Mouse (Mus musculus) intestine, embryonic 15.5 days (tissue): Measurements from ENCODE around the gene Rcc2. TPM values are rescaled to one million over a fixed set of nuclear protein-coding genes. Genes with fewer than 3 reads are reported as not detected.
A peak's percentile ranks its signal among the peaks of the same experiment; 100 is the strongest.

Source experiments
- ATAC-seq: fragments of 200-750 bp; cut with Nextera tagmentation; 2 replicates; pipeline ENCODE4 v1.8.0; 2017; ENCODE audit warnings: moderate TSS enrichment, moderate library complexity
- H3K27ac ChIP-seq: fragments of 300-500 bp; sonication (generic); 2 replicates; pipeline ENCODE4 v1.5.1; 2015; ENCODE audit warnings: mild to moderate bottlenecking, inconsistent platforms
- H3K27me3 ChIP-seq: fragments of 300-500 bp; sonication (generic); replicated peaks from 2 replicates; pipeline ENCODE4 v1.6.1; 2015; ENCODE audit warnings: inconsistent platforms
- H3K36me3 ChIP-seq: fragments of 300-500 bp; sonication (generic); 2 replicates; pipeline ENCODE4 v1.6.1; 2015; ENCODE audit warnings: inconsistent platforms
- H3K4me1 ChIP-seq: fragments of 300-500 bp; sonication (generic); replicated peaks from 2 replicates; pipeline ENCODE4 v1.6.1; 2015; ENCODE audit warnings: inconsistent platforms
- H3K4me2 ChIP-seq: fragments of 300-500 bp; sonication (generic); replicated peaks from 2 replicates; pipeline ENCODE4 v1.6.1; 2015; ENCODE audit warnings: mild to moderate bottlenecking, inconsistent platforms
- H3K4me3 ChIP-seq: fragments of 300-500 bp; sonication (generic); replicated peaks from 2 replicates; pipeline ENCODE4 v1.5.1; 2015; ENCODE audit warnings: inconsistent platforms
- H3K9ac ChIP-seq: fragments of 300-500 bp; sonication (generic); 2 replicates; pipeline ENCODE4 v1.6.1; 2015; ENCODE audit warnings: inconsistent platforms
- H3K9me3 ChIP-seq: fragments of 300-500 bp; sonication (generic); 2 replicates; pipeline ENCODE4 v1.6.1; 2016; ENCODE audit warnings: inconsistent platforms
- WGBS: fragments of 180-500 bp; shearing (Covaris S2); methylation state at CpG from one replicate; pipeline ENCODE4 v1.1.7; 2015; 5-methylcytosine and 5-hydroxymethylcytosine counted together
- polyA plus RNA-seq: library from polyadenylated mRNA; unstranded; fragments of >200 nt; fragmentation: Nextera tagmentation; extraction: Ambion mirVana; gene quantifications from 2 replicates; pipeline ENCODE4 v1.2.1, GENCODE M21; 2015

Gene Rcc2
- polyA plus RNA-seq, 1 experiment from 2014 or later: 43.8 TPM

GRCm38 (mm10) chr4:140689873-140690655, 10.3 kb upstream of the Rcc2 start:
- Histone ChIP-seq H3K4me3 (no peak overlapping the region), H3K27me3 (no peaks in the 10 kb centered on the region), H3K9ac (no peak overlapping the region), H3K4me1 (peaks cover 4% of the 10 kb centered on the region), H3K4me2 (no peak overlapping the region), H3K36me3 (no peaks in the 10 kb centered on the region), H3K9me3 (no peaks in the 10 kb centered on the region), H3K27ac (no peak overlapping the region)
- ATAC-seq: no peak
- 65% methylated on average over 16 of the region's 16 CpGs for WGBS

GRCm38 (mm10) chr4:140691481-140691880, 8.9 kb upstream of the Rcc2 start:
- Histone ChIP-seq H3K27ac (no peak overlapping the region), H3K36me3 (no peaks in the 10 kb centered on the region), H3K9ac (no peak overlapping the region), H3K9me3 (no peaks in the 10 kb centered on the region), H3K4me3 (no peak overlapping the region), H3K4me2 (no peak overlapping the region), H3K4me1 (0 out of 2 replicates have a peak, but pooled peaks cover 2% of the 10 kb centered on the region), H3K27me3 (no peaks in the 10 kb centered on the region)
- ATAC-seq: no peak
- WGBS: 76% methylated on average over 7 of the region's 7 CpGs

- Histone ChIP-seq H3K9me3 (no peaks in the 10 kb centered on the region), H3K27ac (no peak overlapping the region), H3K4me3 (no peak overlapping the region), H3K4me1 (0 out of 2 replicates have a peak, but pooled peaks cover 2% of the 10 kb centered on the region), H3K4me2 (no peak overlapping the region), H3K27me3 (no peaks in the 10 kb centered on the region), H3K36me3 (no peaks in the 10 kb centered on the region), H3K9ac (no peak overlapping the region)
- ATAC-seq: no peak
- 65% methylated on average over 4 of the region's 4 CpGs for WGBS
Measured at GRCm38 (mm10) chr4:140693513-140693912, 6.8 kb upstream of the Rcc2 start.

GRCm38 (mm10) chr4:140694551-140695060, 5.7 kb upstream of the Rcc2 start:
- Histone ChIP-seq H3K27ac (no peak overlapping the region), H3K9me3 (no peaks in the 10 kb centered on the region), H3K4me3 (no peak overlapping the region), H3K4me1 (no peaks in the 10 kb centered on the region), H3K9ac (no peak overlapping the region), H3K36me3 (no peaks in the 10 kb centered on the region), H3K4me2 (no peak overlapping the region), H3K27me3 (no peaks in the 10 kb centered on the region)
- WGBS: 58% methylated on average over 1 of the region's 1 CpGs
- no peak for ATAC-seq

- 80% methylated on average over 7 of the region's 7 CpGs for WGBS
- Histone ChIP-seq H3K4me2 (no peak overlapping the region), H3K36me3 (no peaks in the 10 kb centered on the region), H3K27ac (no peak overlapping the region), H3K9ac (no peak overlapping the region), H3K9me3 (no peaks in the 10 kb centered on the region), H3K4me3 (no peak overlapping the region), H3K27me3 (no peaks in the 10 kb centered on the region), H3K4me1 (peaks cover 1% of the 10 kb centered on the region; the same call in 1 of the 2 replicates)
- no peak for ATAC-seq
Measured at GRCm38 (mm10) chr4:140695146-140695545, 5.2 kb upstream of the Rcc2 start.

GRCm38 (mm10) chr4:140695675-140696585, 4.4 kb upstream of the Rcc2 start:
- Histone ChIP-seq H3K27ac (no peak overlapping the region), H3K36me3 (no peaks in the 10 kb centered on the region), H3K4me1 (peaks cover 9% of the 10 kb centered on the region), H3K9me3 (no peaks in the 10 kb centered on the region), H3K4me2 (no peak overlapping the region), H3K9ac (no peak overlapping the region), H3K4me3 (no peak overlapping the region), H3K27me3 (no peaks in the 10 kb centered on the region)
- WGBS: 67% methylated on average over 14 of the region's 14 CpGs
- no peak for ATAC-seq

- peaks cover 20% of the 10 kb centered on the region for H3K4me1 ChIP-seq
- 8% methylated on average over 29 of the region's 29 CpGs for WGBS
- H3K36me3 ChIP-seq: no peaks in the 10 kb centered on the region
- H3K9ac ChIP-seq: no peak overlapping the region
- no peak overlapping the region for H3K27ac ChIP-seq
- peak; percentile 9; the same call in 1 of the 2 replicates for ATAC-seq
- H3K4me2 ChIP-seq: peak overlapping the region; percentile 93
- H3K4me3 ChIP-seq: peak overlapping the region; percentile 25
- H3K9me3 ChIP-seq: no peaks in the 10 kb centered on the region
- no peaks in the 10 kb centered on the region for H3K27me3 ChIP-seq
Measured at GRCm38 (mm10) chr4:140699441-140700127, 757 bp upstream of the Rcc2 start.

- H3K36me3 ChIP-seq: peaks cover 6% of the 10 kb centered on the region; the same call in 1 of the 2 replicates
- H3K27me3 ChIP-seq: no peaks in the 10 kb centered on the region
- peak overlapping the region; percentile 86 for H3K4me3 ChIP-seq
- peaks cover 33% of the 10 kb centered on the region for H3K4me1 ChIP-seq
- peak overlapping the region; percentile 93 for H3K4me2 ChIP-seq
- under 1% methylated on average over 61 of the region's 61 CpGs for WGBS
- H3K9ac ChIP-seq: peak overlapping the region; percentile 93
- no peaks in the 10 kb centered on the region for H3K9me3 ChIP-seq
- H3K27ac ChIP-seq: peak overlapping the region; percentile 97
- peak; percentile 54 for ATAC-seq
Measured at GRCm38 (mm10) chr4:140701049-140701715, 841 bp downstream of the Rcc2 start.

- Histone ChIP-seq H3K9ac (peak overlapping the region; percentile 93), H3K9me3 (no peaks in the 10 kb centered on the region), H3K4me3 (peak overlapping the region; percentile 86), H3K36me3 (peaks cover 6% of the 10 kb centered on the region), H3K27ac (peak overlapping the region; percentile 97), H3K4me1 (peaks cover 34% of the 10 kb centered on the region), H3K4me2 (peak overlapping the region; percentile 93), H3K27me3 (no peaks in the 10 kb centered on the region)
- ATAC-seq: peak; percentile 42
- WGBS: 0% methylated on average over 72 of the region's 107 CpGs
Measured at GRCm38 (mm10) chr4:140701716-140702561, 1.6 kb downstream of the Rcc2 start.

- under 1% methylated on average over 30 of the region's 68 CpGs for WGBS
- Histone ChIP-seq H3K27ac (peak overlapping the region; percentile 97), H3K36me3 (peaks cover 6% of the 10 kb centered on the region), H3K9me3 (no peaks in the 10 kb centered on the region), H3K4me1 (peaks cover 43% of the 10 kb centered on the region), H3K9ac (peak overlapping the region; percentile 93), H3K27me3 (no peaks in the 10 kb centered on the region), H3K4me2 (peak overlapping the region; percentile 93), H3K4me3 (peak overlapping the region; percentile 86)
- peak; percentile 86 for ATAC-seq
Measured at GRCm38 (mm10) chr4:140702611-140703327, 2.4 kb downstream of the Rcc2 start.
